Mouse (Mus musculus) effector memory CD4-positive, alpha-beta T cell, adult 5 months (primary cell): Measurements from ENCODE around the gene Trmt2a. TPM values are rescaled to one million over a fixed set of nuclear protein-coding genes. Genes with fewer than 3 reads are reported as not detected.

Source experiments
- polyA plus RNA-seq: library from polyadenylated mRNA; unstranded; fragments of 100-300 nt; shearing (Covaris generic); gene quantifications from one replicate; pipeline ENCODE4 v1.2.1, GENCODE M21; 2017

Gene Trmt2a
- 94.7 TPM for polyA plus RNA-seq

DNA sequence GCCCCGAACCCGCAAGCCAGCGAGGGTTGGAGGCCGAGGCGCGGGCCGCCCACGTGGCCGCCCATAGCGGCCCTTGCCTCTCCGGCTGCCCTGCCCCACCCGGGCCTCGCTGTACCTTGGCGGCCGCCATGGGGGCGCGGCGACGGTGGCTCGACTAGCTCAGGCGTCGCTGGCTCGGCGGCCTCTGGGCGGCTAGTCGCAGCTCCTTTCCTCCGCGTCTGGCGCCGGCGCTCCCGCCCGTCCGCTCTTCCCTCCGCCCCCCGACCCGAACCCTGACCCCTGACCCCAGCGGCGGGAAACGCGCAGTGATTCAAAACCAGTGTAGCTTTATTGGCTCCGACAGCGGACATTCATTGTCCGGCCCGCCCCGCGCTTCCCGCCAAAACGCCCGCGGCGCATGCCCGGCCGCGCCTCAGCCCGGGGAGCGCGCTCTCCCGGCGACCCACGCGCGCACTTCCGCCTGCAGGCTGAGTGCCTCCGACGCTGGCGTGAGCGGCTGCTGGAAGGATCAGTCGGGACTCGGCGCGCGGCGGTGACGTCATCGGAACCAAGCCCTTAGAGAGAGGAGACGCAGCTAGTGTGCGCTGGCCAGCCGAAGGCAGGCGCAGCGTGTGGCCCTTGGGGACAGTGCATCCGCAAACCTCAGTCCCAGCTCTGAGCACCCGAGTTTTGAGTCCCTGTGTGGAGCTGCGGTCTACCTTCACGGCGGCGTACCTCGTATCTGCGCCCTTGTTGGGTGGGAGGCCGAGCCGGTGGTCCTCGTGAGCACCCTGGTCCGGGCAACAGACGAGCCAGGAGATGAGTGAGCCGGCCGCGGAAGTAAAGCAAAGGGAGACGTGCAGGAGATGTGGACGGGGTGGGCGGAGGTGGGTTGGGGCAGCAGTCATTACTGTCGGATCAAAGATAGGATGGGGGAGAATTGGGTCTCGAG is at the start of gene Trmt2a, which contains the start of gene Ranbp1:
Gene Trmt2a (plus strand): TSS at position 247 of the 931 bp plus-strand sequence.
Gene Ranbp1 (minus strand): TSS at position 300 of the 931 bp plus-strand sequence.

DNA sequence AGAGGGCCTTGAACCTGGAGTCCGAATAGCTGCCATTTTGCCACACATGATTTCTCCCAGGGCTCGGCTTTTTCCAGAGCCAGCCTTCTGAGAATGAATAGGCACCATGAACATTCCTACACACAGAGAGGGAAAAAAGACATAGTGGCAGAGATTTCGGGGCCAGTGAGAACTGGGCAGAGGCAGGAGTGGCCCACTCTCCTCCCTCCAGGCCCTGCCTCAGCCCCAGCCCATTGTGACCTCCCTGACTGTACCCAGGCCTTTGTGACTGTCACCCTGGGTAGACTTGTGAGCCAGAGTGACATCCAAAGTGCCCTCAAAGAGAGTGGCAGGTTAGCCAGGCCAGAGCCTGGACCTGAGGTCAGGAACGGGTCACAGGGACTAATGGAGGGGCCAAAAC is 30.9 kb upstream of the Trmt2a start, which contains the start of gene Ccdc188:
Gene Ccdc188 (plus strand): TSS at position 301 of the 400 bp plus-strand sequence.

DNA sequence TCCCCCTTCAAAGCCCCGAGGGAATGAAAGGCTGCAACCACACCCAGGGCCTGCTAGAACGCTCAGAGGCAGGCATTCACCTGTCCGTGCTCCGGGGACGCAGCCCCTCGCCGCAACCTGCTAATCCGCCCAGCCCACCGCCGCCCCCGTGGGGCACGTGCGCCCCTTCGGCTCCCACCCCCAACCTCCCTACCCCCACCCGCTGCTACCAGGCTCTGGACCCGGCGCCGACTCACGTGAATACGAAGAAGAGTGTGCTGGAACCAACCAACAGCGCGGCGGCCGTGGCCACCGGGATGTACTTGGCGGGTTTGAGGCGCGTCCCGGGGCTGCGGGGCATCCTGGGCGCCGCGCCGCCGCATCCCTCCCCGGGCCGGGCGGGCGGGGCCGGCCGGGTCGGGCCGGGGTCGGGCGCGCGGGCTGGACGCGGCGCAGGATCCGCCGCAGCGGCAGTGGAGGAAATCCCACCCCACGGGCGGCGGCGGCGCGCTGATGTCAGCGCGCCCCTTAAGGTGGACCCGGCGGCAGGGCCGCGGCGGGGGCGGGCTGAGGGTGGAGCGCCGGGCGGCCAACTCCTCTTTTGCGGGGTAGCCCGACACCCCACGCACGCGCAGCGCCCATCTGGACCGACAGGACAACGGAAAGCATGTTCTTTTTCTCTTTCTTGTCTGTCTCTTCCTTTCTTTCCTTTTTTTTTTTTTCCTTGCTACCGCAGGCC is 13.6 kb upstream of the Trmt2a start, which contains the start of gene Zdhhc8:
Gene Zdhhc8 (minus strand): TSS at position 466 of the 718 bp plus-strand sequence.

DNA sequence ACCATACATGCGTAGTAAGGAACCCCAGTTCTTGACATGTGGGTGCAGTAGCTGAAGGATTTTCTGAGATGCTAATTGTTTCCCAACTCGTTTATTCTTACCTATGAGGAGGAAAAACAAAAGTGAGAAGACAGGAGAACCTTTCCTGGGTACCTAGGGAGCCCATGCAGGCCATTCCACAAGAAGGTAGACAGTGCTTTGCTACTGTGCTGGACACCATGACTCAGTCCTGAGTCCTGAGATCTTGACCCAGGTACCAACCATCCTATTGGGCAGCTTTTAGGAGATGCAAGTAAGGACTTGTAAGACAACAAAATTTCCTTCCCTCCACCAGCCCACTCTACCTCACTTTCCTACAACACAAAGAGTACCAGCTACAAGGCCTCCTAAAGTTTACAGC is 9.7 kb downstream of the Trmt2a start, which contains the start of gene Gm49776:
Gene Gm49776 (minus strand): TSS at position 101 of the 400 bp plus-strand sequence.

DNA sequence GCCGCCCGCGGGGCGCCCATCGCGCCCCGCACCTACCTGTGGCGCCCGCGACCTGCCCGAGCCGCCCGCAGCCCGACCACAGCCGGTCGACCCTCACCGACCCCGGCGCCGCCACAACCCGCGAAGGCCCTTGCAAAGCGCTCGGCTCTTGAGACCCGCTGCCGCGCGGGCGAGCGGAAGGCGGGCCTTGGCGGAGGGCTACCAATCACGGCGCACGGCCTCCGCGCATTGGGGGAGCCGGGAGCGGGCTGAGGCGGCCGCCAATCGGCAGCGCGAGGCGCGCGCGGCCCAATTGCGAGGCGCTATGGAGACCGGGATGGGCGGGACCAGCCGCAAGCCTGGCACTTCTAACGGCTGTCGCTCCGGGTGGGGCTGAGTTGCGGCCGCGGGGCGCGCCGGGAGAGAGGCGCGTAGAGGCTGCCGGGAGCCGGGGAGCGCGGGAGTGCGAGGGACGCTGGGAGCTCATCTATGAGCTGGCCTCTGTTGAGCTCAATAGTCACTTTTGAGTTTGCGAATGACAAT is 40.6 kb downstream of the Trmt2a start, which contains the start of gene Dgcr8:
Gene Dgcr8 (minus strand): TSS at position 180 of the 522 bp plus-strand sequence.

Other genes with a start within 250 kb of the Trmt2a start
- gene Dgcr6, start 195.8 kb upstream of the Trmt2a start, polyA plus RNA-seq, result 8.4 TPM
- gene Prodh, start 158.5 kb upstream of the Trmt2a start, polyA plus RNA-seq, result 0.40 TPM
- not detected for gene Rtn4r, start 121.0 kb upstream of the Trmt2a start, polyA plus RNA-seq
- not detected for gene Ccdc188, start 30.8 kb upstream of the Trmt2a start, polyA plus RNA-seq
- 8.7 TPM for gene Zdhhc8, start 13.5 kb upstream of the Trmt2a start, polyA plus RNA-seq
- gene Ranbp1, start 53 bp downstream of the Trmt2a start, polyA plus RNA-seq, result 159 TPM
- not detected for gene Gm49776, start 9.6 kb downstream of the Trmt2a start, polyA plus RNA-seq
- gene Dgcr8, start 40.6 kb downstream of the Trmt2a start, polyA plus RNA-seq, result 11.0 TPM
- gene Tango2, start 99.4 kb downstream of the Trmt2a start, polyA plus RNA-seq, result 29.3 TPM
- gene Arvcf, start 99.5 kb downstream of the Trmt2a start, polyA plus RNA-seq, result 1.4 TPM
- 24.8 TPM for gene Txnrd2, start 177.7 kb downstream of the Trmt2a start, polyA plus RNA-seq
- gene Comt, start 178.2 kb downstream of the Trmt2a start, polyA plus RNA-seq, result 19.1 TPM